Mouse (Mus musculus) embryonic facial prominence, embryonic 14.5 days (tissue): Measurements from ENCODE around the gene Ttc30a1. TPM values are rescaled to one million over a fixed set of nuclear protein-coding genes. Genes with fewer than 3 reads are reported as not detected.

Experiments used
- ATAC-seq: fragments of 200-750 bp; cut with Nextera tagmentation; 2 replicates; pipeline ENCODE4 v1.8.0; 2017; ENCODE audit warnings: low read depth, moderate number of reproducible peaks, moderate TSS enrichment
- DNase-seq: peaks from one replicate; pipeline ENCODE4 v3.0.0-alpha.2; 2015; ENCODE audit warnings: low spot score
- H3K27ac ChIP-seq: fragments of 300-500 bp; sonication (generic); replicated peaks from 2 replicates; pipeline ENCODE4 v1.5.1; 2014; ENCODE audit warnings: low read depth, mild to moderate bottlenecking, low read length, moderate library complexity
- H3K27me3 ChIP-seq: fragments of 300-500 bp; sonication (generic); replicated peaks from 2 replicates; pipeline ENCODE4 v1.6.1; 2014; ENCODE audit warnings: low read length; ENCODE audit not compliant: control insufficient read depth, insufficient read depth
- H3K36me3 ChIP-seq: fragments of 300-500 bp; sonication (generic); 2 replicates; pipeline ENCODE4 v1.6.1; 2014; ENCODE audit warnings: low read length, mixed read lengths; ENCODE audit not compliant: control insufficient read depth, insufficient read depth
- H3K4me1 ChIP-seq: fragments of 300-500 bp; sonication (generic); 2 replicates; pipeline ENCODE4 v1.6.1; 2014; ENCODE audit warnings: antibody characterized with exemption, low read length; ENCODE audit not compliant: control insufficient read depth, insufficient read depth
- H3K4me2 ChIP-seq: fragments of 300-500 bp; sonication (generic); 2 replicates; pipeline ENCODE4 v1.6.1; 2014; ENCODE audit warnings: low read depth, mild to moderate bottlenecking, low read length, moderate library complexity, mixed read lengths
- H3K4me3 ChIP-seq: fragments of 300-500 bp; sonication (generic); 2 replicates; pipeline ENCODE4 v1.5.1; 2014; ENCODE audit warnings: low read depth, mild to moderate bottlenecking, low read length
- H3K9ac ChIP-seq: fragments of 300-500 bp; sonication (generic); 2 replicates; pipeline ENCODE4 v1.6.1; 2014; ENCODE audit warnings: low read depth, mild to moderate bottlenecking, low read length, moderate library complexity, mixed read lengths
- H3K9me3 ChIP-seq: fragments of 300-500 bp; sonication (generic); 2 replicates; pipeline ENCODE4 v1.6.1; 2016; ENCODE audit warnings: low read length; ENCODE audit not compliant: control insufficient read depth
- WGBS: fragments of 180-500 bp; shearing (Covaris S2); extraction: QIAGEN DNeasy Blood & Tissue Kit; methylation state at CpG from one replicate; pipeline ENCODE4 v1.1.7; 2014; 5-methylcytosine and 5-hydroxymethylcytosine counted together
- polyA plus RNA-seq: library from polyadenylated mRNA; unstranded; fragments of >200 nt; fragmentation: Nextera tagmentation; extraction: Ambion mirVana; gene quantifications from 2 replicates; pipeline ENCODE4 v1.2.1, GENCODE M21; 2014

The Ttc30a1 gene
- polyA plus RNA-seq, 1 experiment from 2014 or later: 7.4 TPM

GRCm38 (mm10) chr2:76002899-76003298, 21.1 kb upstream of the Ttc30a1 start:
- no peak overlapping the region for H3K9ac ChIP-seq
- WGBS: 68% methylated on average over 9 of the region's 9 CpGs
- no peak overlapping the region for H3K4me2 ChIP-seq
- DNase-seq (no peak), ATAC-seq (no peak)
- H3K4me1 ChIP-seq: peaks cover 7% of the 10 kb centered on the region; the same call in 1 of the 2 replicates
- H3K27me3 ChIP-seq: no peaks in the 10 kb centered on the region
- no peaks in the 10 kb centered on the region for H3K36me3 ChIP-seq
- no peaks in the 10 kb centered on the region for H3K9me3 ChIP-seq
- no peak overlapping the region for H3K27ac ChIP-seq
- no peak overlapping the region for H3K4me3 ChIP-seq

DNA sequence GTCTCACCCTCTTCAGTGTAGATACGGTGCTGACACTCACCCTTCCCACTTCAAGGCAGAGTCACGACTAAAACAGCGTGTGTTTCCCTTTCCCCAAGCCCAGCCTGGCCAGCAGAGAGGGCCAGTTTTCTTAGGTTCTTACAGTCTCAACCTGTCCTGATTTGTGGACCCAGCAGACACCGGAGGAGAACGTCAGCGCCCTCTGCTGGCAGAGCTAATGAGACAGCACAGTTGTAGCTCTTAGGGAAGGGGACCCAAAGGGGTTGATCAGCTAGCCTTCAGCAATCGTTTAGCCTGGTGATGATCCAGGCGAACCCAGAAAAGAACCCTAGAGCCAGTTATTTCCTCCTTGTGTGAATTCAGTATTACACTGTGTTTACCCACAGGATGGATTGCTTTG, 19.6 kb upstream of the Ttc30a1 start:
- Histone ChIP-seq H3K36me3 (no peaks in the 10 kb centered on the region), H3K4me2 (no peak overlapping the region), H3K9me3 (no peaks in the 10 kb centered on the region), H3K4me1 (peaks cover 7% of the 10 kb centered on the region; the same call in 1 of the 2 replicates), H3K27me3 (no peaks in the 10 kb centered on the region), H3K4me3 (no peak overlapping the region), H3K9ac (no peak overlapping the region), H3K27ac (no peak overlapping the region)
- DNase-seq: peak; percentile 39
- ATAC-seq: no peak
- 37% methylated on average over 8 of the region's 8 CpGs for WGBS

GRCm38 (mm10) chr2:75999636-76000035, 17.9 kb upstream of the Ttc30a1 start:
- Histone ChIP-seq H3K9me3 (no peaks in the 10 kb centered on the region), H3K36me3 (no peaks in the 10 kb centered on the region), H3K27ac (no peak overlapping the region), H3K9ac (no peak overlapping the region), H3K4me1 (peaks cover 7% of the 10 kb centered on the region; the same call in 1 of the 2 replicates), H3K4me3 (no peak overlapping the region), H3K4me2 (no peak overlapping the region), H3K27me3 (no peaks in the 10 kb centered on the region)
- WGBS: 35% methylated on average over 12 of the region's 12 CpGs
- DNase-seq (no peak), ATAC-seq (no peak)

- DNase-seq (peak; percentile 22), ATAC-seq (no peak)
- H3K9ac ChIP-seq: no peak overlapping the region; the same call in 1 of the 2 replicates
- H3K4me2 ChIP-seq: no peak overlapping the region
- H3K4me1 ChIP-seq: peaks cover 7% of the 10 kb centered on the region; the same call in 1 of the 2 replicates
- H3K27me3 ChIP-seq: no peaks in the 10 kb centered on the region
- H3K27ac ChIP-seq: no peak overlapping the region
- no peaks in the 10 kb centered on the region for H3K36me3 ChIP-seq
- 13% methylated on average over 8 of the region's 8 CpGs for WGBS
- no peaks in the 10 kb centered on the region for H3K9me3 ChIP-seq
- H3K4me3 ChIP-seq: no peak overlapping the region
Measured at GRCm38 (mm10) chr2:75998692-75999091, 16.9 kb upstream of the Ttc30a1 start.

DNA sequence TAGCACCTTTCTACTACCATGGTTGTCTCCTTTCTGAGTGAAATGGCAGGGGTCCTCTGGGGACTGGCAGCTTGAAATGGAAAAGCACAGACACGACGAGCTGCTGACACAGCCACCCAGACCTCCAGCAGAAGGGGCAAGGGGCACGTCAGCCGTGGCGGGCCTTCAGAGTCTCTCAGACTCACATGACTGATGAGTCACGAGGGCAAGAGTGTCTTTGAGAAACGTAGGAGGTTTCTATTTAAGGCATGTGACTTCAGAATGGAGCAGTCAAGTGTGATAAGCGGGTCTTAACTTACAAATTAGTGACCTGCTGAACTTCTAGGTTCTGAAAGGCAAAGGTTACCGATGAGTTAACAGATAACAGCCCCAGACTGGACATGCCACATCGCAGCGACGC, 16.0 kb upstream of the Ttc30a1 start:
- no peaks in the 10 kb centered on the region for H3K36me3 ChIP-seq
- WGBS: 34% methylated on average over 12 of the region's 12 CpGs
- peaks cover 7% of the 10 kb centered on the region; the same call in 1 of the 2 replicates for H3K4me1 ChIP-seq
- H3K27ac ChIP-seq: no peak overlapping the region
- H3K4me2 ChIP-seq: no peak overlapping the region
- no peak overlapping the region for H3K9ac ChIP-seq
- ATAC-seq (no peak), DNase-seq (no peak)
- H3K9me3 ChIP-seq: no peaks in the 10 kb centered on the region
- no peaks in the 10 kb centered on the region for H3K27me3 ChIP-seq
- no peak overlapping the region for H3K4me3 ChIP-seq

DNA sequence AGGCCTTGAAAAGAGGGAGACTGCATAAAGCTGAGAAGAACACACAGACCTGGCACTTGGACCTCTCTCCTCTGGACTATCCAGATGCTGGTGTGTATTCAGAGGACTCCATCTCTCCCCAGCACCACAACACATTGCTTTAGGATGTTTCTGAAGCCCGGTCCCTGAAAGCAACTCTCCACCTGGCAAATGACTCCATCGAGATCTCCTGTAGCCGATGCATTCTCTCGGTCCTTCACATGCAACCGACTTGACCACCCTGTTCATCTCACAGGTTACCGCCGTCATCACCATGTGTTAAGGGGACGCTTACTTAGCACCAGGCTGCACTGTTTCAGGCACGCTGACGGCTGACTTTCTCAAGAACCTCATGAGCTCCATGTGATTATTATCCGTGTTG, 13.1 kb upstream of the Ttc30a1 start:
- H3K4me3 ChIP-seq: no peak overlapping the region
- no peaks in the 10 kb centered on the region for H3K9me3 ChIP-seq
- H3K36me3 ChIP-seq: no peaks in the 10 kb centered on the region
- WGBS: 91% methylated on average over 11 of the region's 11 CpGs
- H3K9ac ChIP-seq: no peak overlapping the region
- H3K27me3 ChIP-seq: no peaks in the 10 kb centered on the region
- no peak overlapping the region for H3K27ac ChIP-seq
- H3K4me2 ChIP-seq: no peak overlapping the region
- peaks cover 22% of the 10 kb centered on the region for H3K4me1 ChIP-seq
- no peak for DNase-seq
- no peak for ATAC-seq

GRCm38 (mm10) chr2:75991581-75992205, 9.9 kb upstream of the Ttc30a1 start:
- DNase-seq: peak; percentile 52
- H3K9ac ChIP-seq: peak overlapping the region; percentile 10; the same call in 1 of the 2 replicates
- no peak overlapping the region; the same call in 1 of the 2 replicates for H3K27ac ChIP-seq
- H3K4me2 ChIP-seq: no peak overlapping the region; the same call in 1 of the 2 replicates
- H3K4me1 ChIP-seq: peaks cover 33% of the 10 kb centered on the region
- H3K27me3 ChIP-seq: no peaks in the 10 kb centered on the region
- H3K36me3 ChIP-seq: no peaks in the 10 kb centered on the region
- H3K9me3 ChIP-seq: no peaks in the 10 kb centered on the region
- no peak for ATAC-seq
- no peak overlapping the region for H3K4me3 ChIP-seq
- 10% methylated on average over 6 of the region's 6 CpGs for WGBS

GRCm38 (mm10) chr2:75990885-75991539, 9.2 kb upstream of the Ttc30a1 start:
- DNase-seq (no peak), ATAC-seq (no peak)
- WGBS: 41% methylated on average over 13 of the region's 13 CpGs
- Histone ChIP-seq H3K27ac (0 out of 2 replicates have a peak overlapping the region, but pooled peaks have one; percentile 4), H3K4me3 (no peak overlapping the region), H3K4me1 (peaks cover 33% of the 10 kb centered on the region), H3K4me2 (no peak overlapping the region), H3K9me3 (no peaks in the 10 kb centered on the region), H3K27me3 (no peaks in the 10 kb centered on the region), H3K36me3 (no peaks in the 10 kb centered on the region), H3K9ac (no peak overlapping the region)
